Mouse (Mus musculus) cerebellum, adult 2 months (tissue): ENCODE data around the gene Srgap3. TPM values are rescaled to one million over a fixed set of nuclear protein-coding genes. Genes with fewer than 3 reads are reported as not detected.

Experiments
- DNase-seq, 2 experiments: peaks; one replicate each; pipeline ENCODE4 v3.0.0; 2021
- H3K27ac ChIP-seq: fragments of 200-500 bp; 2 replicates; pipeline ENCODE4 v1.5.1; 2012; ENCODE audit warnings: low read length, control low read depth, inconsistent platforms; ENCODE audit not compliant: insufficient read depth
- H3K27me3 ChIP-seq: fragments of 200-500 bp; 2 replicates; pipeline ENCODE4 v1.6.1; 2012; ENCODE audit warnings: inconsistent platforms, mild to moderate bottlenecking, low read length, moderate library complexity; ENCODE audit not compliant: control insufficient read depth, insufficient read depth
- H3K4me1 ChIP-seq: fragments of 200-500 bp; 2 replicates; pipeline ENCODE4 v1.6.1; 2011; ENCODE audit warnings: low read length; ENCODE audit not compliant: control insufficient read depth, insufficient read depth
- H3K4me3 ChIP-seq: fragments of 200-500 bp; replicated peaks from 2 replicates; pipeline ENCODE3; 2011; ENCODE audit warnings: mild to moderate bottlenecking, low read depth, low read length, control low read depth; ENCODE audit not compliant: insufficient read depth
- CTCF ChIP-seq: fragments of 200-500 bp; IDR thresholded peaks from 2 replicates; pipeline ENCODE4 v1.5.1; 2011; ENCODE audit warnings: low read depth, mild to moderate bottlenecking, control low read depth, low read length, moderate library complexity, borderline replicate concordance; ENCODE audit not compliant: insufficient read depth
- POLR2A ChIP-seq: fragments of 200-500 bp; IDR thresholded peaks from 2 replicates; pipeline ENCODE4 v1.6.1; 2011; ENCODE audit warnings: low read length, control low read depth, borderline replicate concordance; ENCODE audit not compliant: insufficient read depth
- WGBS: fragments of 180-500 bp; shearing (Covaris S2); methylation state at CpG from one replicate; pipeline ENCODE4 v1.1.7; 2018; 5-methylcytosine and 5-hydroxymethylcytosine counted together
- polyA plus RNA-seq: library from polyadenylated mRNA; depleted of rRNA; stranded (reverse); fragments of >200 nt; gene quantifications from 2 replicates; pipeline ENCODE4 v1.2.3, GENCODE M21; 2012

Gene Srgap3
- polyA plus RNA-seq, 1 experiment = 99.2 TPM

DNA sequence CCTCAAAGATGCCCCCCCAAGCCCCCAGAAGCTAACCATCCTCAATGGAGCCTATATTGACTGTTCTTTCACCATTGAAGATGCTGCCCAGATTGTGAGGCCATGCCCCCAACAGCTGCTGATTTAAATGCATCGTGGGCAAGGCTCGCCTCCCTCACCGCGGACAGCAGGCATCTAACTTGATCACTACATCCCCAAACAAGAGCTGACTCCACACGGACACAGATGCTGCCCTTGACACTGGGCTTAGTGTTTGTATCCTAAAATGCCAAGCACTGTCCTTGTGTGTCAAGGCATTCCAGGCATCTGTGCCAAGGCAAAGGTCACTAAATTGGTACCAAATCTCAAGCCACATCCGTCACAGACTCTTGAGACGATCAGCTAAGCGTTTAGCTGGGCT lies 29.3 kb downstream of the Srgap3 start:
- Histone ChIP-seq H3K4me3 (no peak overlapping the region), H3K27me3 (no peaks in the 10 kb centered on the region), H3K4me1 (peaks cover 32% of the 10 kb centered on the region), H3K27ac (no peak overlapping the region)
- TF ChIP-seq CTCF (no peak), POLR2A (no peak)
- DNase-seq = no peak
- WGBS = 43% methylated on average over 8 of the region's 8 CpGs

DNA sequence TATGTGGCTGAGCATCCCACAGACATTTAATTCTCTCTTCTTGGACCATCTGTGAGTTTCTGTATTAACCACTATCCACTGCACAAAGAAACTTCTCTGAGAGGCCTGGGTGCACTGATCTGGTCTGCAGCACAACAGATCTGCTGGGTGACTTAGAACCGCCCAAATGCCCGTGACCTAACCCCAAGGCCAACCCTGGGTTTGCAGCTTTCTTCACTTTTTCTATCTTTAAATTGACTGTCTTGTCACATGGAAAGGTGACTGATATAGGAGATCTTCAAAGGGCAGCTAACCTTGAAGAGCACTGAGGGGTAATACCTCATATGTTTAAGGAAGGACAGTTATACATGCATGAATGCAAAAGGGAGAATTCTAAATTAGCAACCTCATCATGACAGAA lies 30.8 kb downstream of the Srgap3 start:
- Histone ChIP-seq H3K27me3 (no peaks in the 10 kb centered on the region), H3K27ac (no peak overlapping the region), H3K4me1 (peaks cover 31% of the 10 kb centered on the region), H3K4me3 (no peak overlapping the region)
- TF ChIP-seq CTCF (no peak), POLR2A (no peak)
- no peak for DNase-seq
- WGBS = 89% methylated on average over 2 of the region's 2 CpGs

DNA sequence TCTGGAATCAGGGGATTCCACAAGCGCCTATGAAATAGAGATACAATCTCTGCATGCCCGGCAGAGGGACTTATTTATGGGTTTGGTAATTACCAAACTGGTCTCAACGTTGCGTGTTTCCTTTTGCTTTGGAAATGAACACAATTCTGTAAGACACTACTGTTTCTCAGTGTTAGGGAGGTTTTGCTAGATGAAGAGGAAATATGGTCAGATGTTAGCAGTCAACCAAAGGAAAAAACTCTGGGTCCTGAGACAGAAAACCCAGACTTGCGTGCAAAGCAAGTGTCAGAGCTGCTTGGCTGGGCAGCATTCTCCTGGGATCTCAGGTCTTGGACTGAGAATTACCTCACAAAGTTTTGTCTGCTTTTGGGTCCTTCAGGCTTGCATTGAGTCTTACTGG lies 34.5 kb downstream of the Srgap3 start:
- no peaks in the 10 kb centered on the region for H3K27me3 ChIP-seq
- WGBS = 80% methylated on average over 5 of the region's 5 CpGs
- no peak overlapping the region for H3K4me3 ChIP-seq
- H3K27ac ChIP-seq = no peak overlapping the region
- no peak for DNase-seq
- TF ChIP-seq POLR2A = no peak
- no peak for TF ChIP-seq CTCF
- H3K4me1 ChIP-seq = peaks cover 23% of the 10 kb centered on the region

- no peak overlapping the region for H3K27ac ChIP-seq
- 70% methylated on average over 2 of the region's 2 CpGs for WGBS
- no peaks in the 10 kb centered on the region for H3K27me3 ChIP-seq
- DNase-seq = no peak
- H3K4me1 ChIP-seq = peaks cover 12% of the 10 kb centered on the region
- TF ChIP-seq POLR2A (no peak), CTCF (no peak)
- H3K4me3 ChIP-seq = no peak overlapping the region
Observed at GRCm38 (mm10) chr6:112909711-112910110, 37.4 kb downstream of the Srgap3 start.

- DNase-seq = no peak
- H3K27ac ChIP-seq = no peak overlapping the region
- H3K4me1 ChIP-seq = peaks cover 21% of the 10 kb centered on the region
- no peaks in the 10 kb centered on the region for H3K27me3 ChIP-seq
- TF ChIP-seq CTCF (no peak), POLR2A (no peak)
- H3K4me3 ChIP-seq = no peak overlapping the region
- WGBS = 49% methylated on average over 8 of the region's 8 CpGs
Observed at GRCm38 (mm10) chr6:112907887-112908584, 39.0 kb downstream of the Srgap3 start.

- 94% methylated on average over 5 of the region's 5 CpGs for WGBS
- H3K4me3 ChIP-seq = no peak overlapping the region
- H3K27ac ChIP-seq = no peak overlapping the region
- DNase-seq = no peak
- TF ChIP-seq POLR2A (no peak), CTCF (no peak)
- peaks cover 37% of the 10 kb centered on the region for H3K4me1 ChIP-seq
- H3K27me3 ChIP-seq = no peaks in the 10 kb centered on the region
Observed at GRCm38 (mm10) chr6:112903796-112904195, 43.3 kb downstream of the Srgap3 start.

DNA sequence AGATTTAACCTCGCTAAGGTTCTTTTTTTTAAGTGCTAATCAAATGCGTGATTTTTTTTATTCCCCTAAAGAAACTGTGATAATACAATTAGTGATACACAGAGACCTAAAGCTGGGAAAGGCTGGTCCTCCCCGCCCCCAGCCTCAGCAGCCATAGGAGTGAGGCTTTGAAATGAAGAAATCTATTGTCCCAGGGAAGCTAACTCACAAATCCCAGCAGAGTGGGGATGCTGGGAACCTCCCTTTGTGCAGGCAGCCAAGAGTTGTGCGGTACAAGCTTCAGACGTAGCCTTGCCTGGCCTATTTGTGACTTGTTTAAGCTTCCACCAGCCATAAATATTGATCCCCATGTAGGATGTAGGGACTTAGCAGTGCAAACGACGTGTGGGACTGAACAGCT lies 43.8 kb downstream of the Srgap3 start:
- 49% methylated on average over 7 of the region's 7 CpGs for WGBS
- no peak overlapping the region for H3K27ac ChIP-seq
- peaks cover 37% of the 10 kb centered on the region for H3K4me1 ChIP-seq

DNA sequence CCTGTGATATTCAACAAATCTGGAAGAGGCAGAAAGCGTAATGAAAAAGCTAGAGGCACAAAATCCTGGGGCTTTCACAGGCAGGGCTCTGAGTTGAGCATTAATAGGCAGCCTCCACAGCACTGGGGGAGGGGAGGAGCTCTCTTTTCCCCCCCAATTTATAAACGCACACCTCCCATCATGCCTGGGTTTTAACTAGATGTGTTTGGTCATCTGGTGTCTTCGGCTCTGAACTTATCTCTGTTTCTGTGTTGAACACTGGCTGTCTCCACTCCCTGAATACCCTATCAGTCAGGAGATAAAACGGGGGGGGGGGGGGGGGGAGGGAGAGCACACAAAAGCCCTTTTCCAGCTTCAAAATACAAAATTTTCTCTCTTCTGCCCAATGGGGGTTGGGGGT lies 44.3 kb downstream of the Srgap3 start:
- DNase-seq = no peak
- Histone ChIP-seq H3K4me3 (no peak overlapping the region), H3K27ac (no peak overlapping the region), H3K27me3 (no peaks in the 10 kb centered on the region), H3K4me1 (peaks cover 35% of the 10 kb centered on the region)
- 34% methylated on average over 4 of the region's 4 CpGs for WGBS
- TF ChIP-seq POLR2A (no peak), CTCF (no peak)

More for the DNA sequence above, 43.8 kb downstream of the Srgap3 start:
- DNase-seq = no peak
- no peak overlapping the region for H3K4me3 ChIP-seq
- H3K27me3 ChIP-seq = no peaks in the 10 kb centered on the region
- TF ChIP-seq POLR2A = no peak
- TF ChIP-seq CTCF = no peak
